Mouse (Mus musculus) ES-E14 (cell line): ENCODE results near the gene Cela2a.

Experiments used
- CHD2 ChIP-seq: IDR thresholded peaks from 2 replicates; pipeline ENCODE4 v1.6.1; 2014; ENCODE audit warnings: mild to moderate bottlenecking, low read depth, low read length, inconsistent platforms
- HCFC1 ChIP-seq: IDR thresholded peaks from 2 replicates; pipeline ENCODE4 v1.6.1; 2012; ENCODE audit warnings: low read length, inconsistent platforms, borderline replicate concordance; ENCODE audit not compliant: insufficient read depth

GRCm38 (mm10) chr4:141869436-141870215, 43.7 kb upstream of the Cela2a start:
- TF ChIP-seq CHD2 (no peak), HCFC1 (no peak)
